Mouse (Mus musculus) intestine, postnatal 0 days (tissue): ENCODE data around the gene Acss3. TPM values are rescaled to one million over a fixed set of nuclear protein-coding genes. Genes with fewer than 3 reads are reported as not detected.

Source experiments
- ATAC-seq: fragments of 200-750 bp; cut with Nextera tagmentation; 2 replicates; pipeline ENCODE4 v1.8.0; 2017; ENCODE audit warnings: mild to moderate bottlenecking, moderate TSS enrichment, moderate library complexity
- H3K27ac ChIP-seq: fragments of 300-500 bp; sonication (generic); 2 replicates; pipeline ENCODE4 v1.5.1; 2014; ENCODE audit warnings: mild to moderate bottlenecking, low read depth, low read length, moderate library complexity
- H3K27me3 ChIP-seq: fragments of 300-500 bp; sonication (generic); replicated peaks from 2 replicates; pipeline ENCODE4 v1.6.1; 2014; ENCODE audit warnings: low read length, mixed read lengths; ENCODE audit not compliant: control insufficient read depth, insufficient read depth
- H3K36me3 ChIP-seq: fragments of 300-500 bp; sonication (generic); 2 replicates; pipeline ENCODE4 v1.6.1; 2014; ENCODE audit warnings: mild to moderate bottlenecking, moderate library complexity; ENCODE audit not compliant: control insufficient read depth, insufficient read depth
- H3K4me1 ChIP-seq: fragments of 300-500 bp; sonication (generic); replicated peaks from 2 replicates; pipeline ENCODE4 v1.6.1; 2014; ENCODE audit warnings: antibody characterized with exemption, low read length, mixed read lengths; ENCODE audit not compliant: control insufficient read depth, insufficient read depth
- H3K4me2 ChIP-seq: fragments of 300-500 bp; sonication (generic); replicated peaks from 2 replicates; pipeline ENCODE4 v1.6.1; 2014; ENCODE audit warnings: low read depth, mild to moderate bottlenecking, moderate library complexity
- H3K4me3 ChIP-seq: fragments of 300-500 bp; sonication (generic); 2 replicates; pipeline ENCODE4 v1.5.1; 2014; ENCODE audit warnings: low read depth, low read length
- H3K9ac ChIP-seq: fragments of 300-500 bp; sonication (generic); 2 replicates; pipeline ENCODE4 v1.6.1; 2014; ENCODE audit warnings: mild to moderate bottlenecking, low read depth, low read length
- H3K9me3 ChIP-seq: fragments of 300-500 bp; sonication (generic); 2 replicates; pipeline ENCODE4 v1.6.1; 2016; ENCODE audit warnings: mixed run types; ENCODE audit not compliant: control insufficient read depth
- CTCF ChIP-seq: sonication (generic); IDR thresholded peaks from 2 replicates; pipeline ENCODE4 v1.5.1; 2016; ENCODE audit warnings: low read depth, mild to moderate bottlenecking, control low read depth, antibody characterized with exemption, moderate library complexity
- WGBS: fragments of 180-500 bp; shearing (Covaris S2); extraction: QIAGEN DNeasy Blood & Tissue Kit; methylation state at CpG from one replicate; pipeline ENCODE4 v1.1.7; 2014; 5-methylcytosine and 5-hydroxymethylcytosine counted together
- polyA plus RNA-seq: library from polyadenylated mRNA; unstranded; fragments of >200 nt; fragmentation: Nextera tagmentation; extraction: Ambion mirVana; gene quantifications from 2 replicates; pipeline ENCODE4 v1.2.1, GENCODE M21; 2015

Gene Acss3
- polyA plus RNA-seq, 1 experiment from 2014 or later: 0.13 TPM

- Histone ChIP-seq H3K9ac (no peak overlapping the region), H3K9me3 (no peaks in the 10 kb centered on the region), H3K27ac (no peak overlapping the region), H3K4me3 (no peak overlapping the region), H3K36me3 (no peaks in the 10 kb centered on the region), H3K27me3 (no peaks in the 10 kb centered on the region), H3K4me1 (no peaks in the 10 kb centered on the region), H3K4me2 (no peak overlapping the region)
- no peak for TF ChIP-seq CTCF
- no peak for ATAC-seq
- WGBS: 78% methylated on average over 3 of the region's 3 CpGs
These were observed 213.4 kb downstream of the Acss3 start for GRCm38 (mm10) chr10:106910108-106910507.

- 72% methylated on average over 13 of the region's 13 CpGs for WGBS
- Histone ChIP-seq H3K27me3 (no peaks in the 10 kb centered on the region), H3K9ac (no peak overlapping the region), H3K27ac (no peak overlapping the region), H3K4me1 (no peaks in the 10 kb centered on the region), H3K9me3 (no peaks in the 10 kb centered on the region), H3K4me3 (no peak overlapping the region), H3K36me3 (no peaks in the 10 kb centered on the region), H3K4me2 (no peak overlapping the region)
- no peak for ATAC-seq
- TF ChIP-seq CTCF: no peak
These were observed 227.1 kb downstream of the Acss3 start for GRCm38 (mm10) chr10:106896351-106896750.

Other genes starting within 250 kb of the Acss3 start
- 0.90 and 0.92 TPM in 2 replicates for gene Lin7a, start 148.0 kb upstream of the Acss3 start, polyA plus RNA-seq